12 mouse cellular contexts compared by ENCODE assay signal in the genomic region with DNA sequence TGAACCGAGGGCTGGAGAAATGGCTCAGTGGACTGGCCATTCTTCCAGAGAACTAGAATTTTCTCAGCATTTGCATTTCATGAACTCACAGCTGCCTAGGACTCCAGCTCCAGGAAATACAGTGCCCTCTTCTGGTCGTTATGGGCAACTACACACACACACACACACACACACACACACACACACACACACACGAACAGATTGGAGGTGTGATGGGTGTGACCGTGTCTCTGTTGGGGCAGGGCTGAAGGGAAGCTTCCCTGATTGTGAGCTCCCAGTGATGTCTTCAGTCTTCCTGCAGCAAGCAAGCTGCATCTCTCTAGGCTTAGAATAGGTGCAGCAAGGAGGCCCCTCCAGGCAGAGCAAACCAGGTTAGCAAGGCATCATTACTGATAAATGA.
"Had no signal": no experiment of that assay in that cellular context is flagged by ENCODE, and none has a peak within 500 bp of the region (broad histone marks: within the 10 kb centered on the region; RNA-seq: fewer than 3 reads in every experiment).

No protein-coding gene starts in this region.

- H3K27me3 ChIP-seq: limb, embryonic 13.5 days; midbrain, embryonic 15.5 days; neural tube, embryonic 12.5 days had no signal

- H3K4me1 ChIP-seq: limb, embryonic 13.5 days; midbrain, embryonic 15.5 days had no signal

- H3K9me3 ChIP-seq: kidney, embryonic 15.5 days; liver, embryonic 15.5 days; midbrain, embryonic 15.5 days had no signal

- H3K9ac ChIP-seq: kidney, embryonic 15.5 days; limb, embryonic 13.5 days; liver, embryonic 15.5 days; midbrain, embryonic 15.5 days; neural tube, embryonic 12.5 days had no signal

- H3K4me2 ChIP-seq: kidney, embryonic 15.5 days; limb, embryonic 13.5 days; liver, embryonic 15.5 days; midbrain, embryonic 15.5 days; neural tube, embryonic 12.5 days had no signal

- ATAC-seq: midbrain, embryonic 15.5 days had no signal

- H3K36me3 ChIP-seq: kidney, embryonic 15.5 days; limb, embryonic 13.5 days; liver, embryonic 15.5 days; midbrain, embryonic 10.5 days; midbrain, embryonic 15.5 days; neural tube, embryonic 12.5 days had no signal

- H3K4me3 ChIP-seq: kidney, embryonic 15.5 days; limb, embryonic 13.5 days; liver, embryonic 15.5 days; midbrain, embryonic 10.5 days; midbrain, embryonic 15.5 days; neural tube, embryonic 12.5 days had no signal

- DNase-seq: kidney, adult 2 months; kidney, postnatal 14 days; left cerebral cortex, postnatal 4 days; lung, postnatal 4 days; spleen, adult 18-20 months; thymus, postnatal 4 days had no signal

- H3K27ac ChIP-seq: kidney, embryonic 15.5 days; limb, embryonic 13.5 days; liver, embryonic 15.5 days; midbrain, embryonic 10.5 days; midbrain, embryonic 15.5 days; neural tube, embryonic 12.5 days had no signal
